Comparison of ENCODE assay signal across 21 mouse cellular contexts in the genomic region with DNA sequence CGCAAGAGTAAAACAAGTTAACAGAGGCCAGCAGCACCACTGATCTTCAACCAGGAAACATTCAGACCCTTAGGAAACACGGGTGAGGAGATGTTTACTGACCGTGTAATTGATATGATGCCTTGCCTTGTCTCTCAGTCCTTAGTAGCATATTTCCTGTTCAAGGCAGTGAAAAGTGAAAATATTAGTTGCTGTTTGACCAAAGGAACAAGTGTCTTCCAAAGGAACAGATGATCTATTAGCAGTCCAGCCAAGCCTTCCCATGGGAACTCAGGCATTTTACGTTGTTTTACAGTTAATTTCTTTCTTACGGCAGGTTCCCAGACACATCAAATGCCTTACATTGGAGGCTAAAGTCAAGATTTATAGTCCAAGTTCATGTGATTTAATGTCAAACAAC.
"Had no signal": no experiment of that assay in that cellular context is flagged by ENCODE, and none has a peak within 500 bp of the region (broad histone marks: within the 10 kb centered on the region; RNA-seq: fewer than 3 reads in every experiment).

No protein-coding gene starts in this region.

- H3K36me3 ChIP-seq: intestine, embryonic 15.5 days; limb, embryonic 10.5 days; limb, embryonic 13.5 days; liver, embryonic 12.5 days; liver, embryonic 15.5 days; lung, embryonic 15.5 days; midbrain, embryonic 12.5 days; neural tube, embryonic 13.5 days had no signal

- H3K9ac ChIP-seq: intestine, embryonic 15.5 days; limb, embryonic 13.5 days; liver, embryonic 12.5 days; liver, embryonic 15.5 days; lung, embryonic 15.5 days; midbrain, embryonic 12.5 days; neural tube, embryonic 13.5 days had no signal

- H3K4me1 ChIP-seq: intestine, embryonic 15.5 days; limb, embryonic 13.5 days; liver, embryonic 12.5 days; liver, embryonic 15.5 days; lung, embryonic 15.5 days; megakaryocyte, embryonic 14.5 days; neural tube, embryonic 13.5 days had no signal

- H3K4me3 ChIP-seq: intestine, embryonic 15.5 days; limb, embryonic 10.5 days; limb, embryonic 13.5 days; liver, embryonic 12.5 days; liver, embryonic 15.5 days; lung, embryonic 15.5 days; megakaryocyte, embryonic 14.5 days; midbrain, embryonic 12.5 days; myocyte; neural tube, embryonic 13.5 days had no signal

- ATAC-seq: intestine, embryonic 15.5 days; liver, embryonic 12.5 days; midbrain, embryonic 16.5 days had no signal

- H3K9me3 ChIP-seq: intestine, embryonic 15.5 days; limb, embryonic 10.5 days; limb, embryonic 13.5 days; liver, embryonic 12.5 days; liver, embryonic 15.5 days; lung, embryonic 15.5 days; midbrain, embryonic 12.5 days; neural tube, embryonic 13.5 days had no signal

- DNase-seq: kidney, adult 11 months; kidney, postnatal 14 days; liver; lung, adult 18-20 months; lung, postnatal 10 days; lung, postnatal 36 days; thymus, adult 2 months; thymus, postnatal 14 days; thymus, postnatal 4 days had no signal

- H3K4me2 ChIP-seq: intestine, embryonic 15.5 days; limb, embryonic 13.5 days; liver, embryonic 12.5 days; liver, embryonic 15.5 days; lung, embryonic 15.5 days; midbrain, embryonic 12.5 days; neural tube, embryonic 13.5 days had no signal

- H3K27ac ChIP-seq: intestine, embryonic 15.5 days; limb, embryonic 10.5 days; limb, embryonic 13.5 days; liver, embryonic 12.5 days; liver, embryonic 15.5 days; lung, embryonic 15.5 days; midbrain, embryonic 12.5 days; neural tube, embryonic 13.5 days; stomach, postnatal 0 days had no signal

- H3K27me3 ChIP-seq: intestine, embryonic 15.5 days; limb, embryonic 13.5 days; liver, embryonic 12.5 days; liver, embryonic 15.5 days; lung, embryonic 15.5 days; megakaryocyte, embryonic 14.5 days; midbrain, embryonic 12.5 days; neural tube, embryonic 13.5 days had no signal
